Mouse (Mus musculus): ENCODE results near the gene Gm38100.

The Gm38100 gene

DNA sequence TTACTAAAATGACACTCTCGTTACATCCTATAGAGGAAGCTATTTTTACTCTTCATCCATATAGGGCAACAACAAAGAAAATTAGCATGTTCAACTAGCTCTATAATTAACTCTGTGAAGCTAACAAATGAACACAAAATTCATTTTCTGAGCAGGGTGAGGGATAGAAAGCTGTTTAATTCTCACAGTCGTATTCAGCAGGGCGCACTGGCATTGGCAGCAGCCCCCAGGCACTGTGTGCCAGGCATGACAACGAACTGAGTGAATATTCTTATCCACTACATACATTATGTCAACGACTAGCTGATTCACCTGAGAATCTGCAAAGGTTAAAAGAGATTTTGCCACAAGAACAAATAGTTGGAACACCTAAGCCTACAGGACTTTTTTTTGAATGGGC lies 50.6 kb downstream of the Gm38100 start:
- DNase-seq, result no peak

All from layer of hippocampus, adult 9-11 months (tissue).